Mouse (Mus musculus): ENCODE results near the gene Tcam1. TPM values are rescaled to one million over a fixed set of nuclear protein-coding genes. Genes with fewer than 3 reads are reported as not detected.
A peak's percentile ranks its signal among the peaks of the same experiment; 100 is the strongest.
"Not testable (repeated sequence)": the region's sequence is repeated elsewhere in the genome, so short reads cannot be mapped to it uniquely, and the experiment has no call there.

Tcam1 gene
- polyA plus RNA-seq (2015; fragmentation: Nextera tagmentation; extraction: Ambion mirVana) = 0.06 and 0.12 TPM in 2 replicates

DNA sequence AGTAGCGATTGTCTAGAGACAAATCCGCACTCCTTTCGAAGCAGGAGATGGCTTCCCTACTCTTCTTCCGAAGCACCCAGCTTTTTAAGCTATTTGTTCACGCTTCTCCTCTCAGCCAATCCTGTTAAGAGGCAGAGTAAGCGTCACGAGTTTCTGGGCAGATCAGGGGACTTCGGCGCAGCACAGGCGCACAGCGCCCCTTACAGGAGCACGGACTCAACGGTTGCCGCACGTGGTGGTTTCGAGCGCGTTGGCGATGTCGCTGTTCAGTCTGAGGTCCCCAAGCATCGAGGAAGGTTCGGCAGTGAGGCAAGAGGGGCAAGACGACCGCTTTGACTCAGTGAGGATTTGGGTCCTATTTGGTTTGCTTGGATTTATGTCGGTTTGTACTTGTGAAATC is at the start of gene Tcam1:
Gene Tcam1, plus strand, starts transcription at position 219 of the 400 bp plus-strand sequence.
- H3K27ac ChIP-seq (replicated peaks) = no peak within 1 kb of the TSS
- WGBS = 11% methylated on average over 25 of the region's 25 CpGs
- H3K4me3 ChIP-seq = peak within 1 kb of the TSS; percentile 15; the same call in 1 of the 2 replicates
- ATAC-seq (ENCODE audit: low read depth) = peak; percentile 37; the same call in 1 of the 2 replicates
- peaks cover 17% of the 10 kb centered on the region for H3K4me1 ChIP-seq (replicated peaks)
- H3K9me3 ChIP-seq = no peaks in the 10 kb centered on the region
- 0 out of 2 replicates have a peak, but pooled peaks cover 5% of the 10 kb centered on the region for H3K27me3 ChIP-seq
- H3K9ac ChIP-seq = no peak within 1 kb of the TSS
- no peaks in the 10 kb centered on the region for H3K36me3 ChIP-seq
- H3K4me2 ChIP-seq = peak within 1 kb of the TSS; percentile 50

GRCm38 (mm10) chr11:106233978-106234377 is 42.5 kb upstream of the Tcam1 start:
- H3K27me3 ChIP-seq; H3K4me1 ChIP-seq (replicated peaks); H3K9me3 ChIP-seq; H3K4me3 ChIP-seq; H3K4me2 ChIP-seq; ATAC-seq (ENCODE audit: low read depth); H3K27ac ChIP-seq (replicated peaks); H3K9ac ChIP-seq: not testable (repeated sequence)
- whole genome bisulfite sequencing = 80% methylated on average over 8 of the region's 8 CpGs
- peaks cover 83% of the 10 kb centered on the region for H3K36me3 ChIP-seq

DNA sequence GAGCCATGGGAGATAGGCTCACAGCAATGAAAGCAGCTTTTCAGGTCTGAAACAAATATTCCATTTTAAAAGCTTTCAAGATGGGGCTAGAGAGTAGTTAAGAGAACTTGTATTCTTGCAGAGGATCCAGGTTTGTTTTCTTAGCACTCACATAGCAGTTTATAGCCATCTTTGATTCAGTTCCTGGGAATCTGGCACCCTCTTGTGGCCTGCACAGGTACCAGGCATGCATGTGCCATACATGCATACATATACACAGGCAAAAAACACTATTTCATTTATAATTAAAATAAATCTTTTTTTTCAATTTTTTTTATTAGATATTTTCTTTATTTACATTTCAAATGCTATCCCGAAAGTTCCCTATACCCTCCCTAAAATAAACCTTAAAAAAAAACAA is 29.6 kb upstream of the Tcam1 start:
- Histone ChIP-seq H3K27ac (replicated peaks) (no peak overlapping the region), H3K4me1 (replicated peaks) (no peaks in the 10 kb centered on the region), H3K4me2 (no peak overlapping the region), H3K27me3 (no peaks in the 10 kb centered on the region), H3K4me3 (no peak overlapping the region), H3K9ac (no peak overlapping the region), H3K36me3 (peaks cover 99% of the 10 kb centered on the region), H3K9me3 (no peaks in the 10 kb centered on the region)
- 93% methylated on average over 1 of the region's 1 CpGs for WGBS
- no peak for ATAC-seq (ENCODE audit: low read depth)

DNA sequence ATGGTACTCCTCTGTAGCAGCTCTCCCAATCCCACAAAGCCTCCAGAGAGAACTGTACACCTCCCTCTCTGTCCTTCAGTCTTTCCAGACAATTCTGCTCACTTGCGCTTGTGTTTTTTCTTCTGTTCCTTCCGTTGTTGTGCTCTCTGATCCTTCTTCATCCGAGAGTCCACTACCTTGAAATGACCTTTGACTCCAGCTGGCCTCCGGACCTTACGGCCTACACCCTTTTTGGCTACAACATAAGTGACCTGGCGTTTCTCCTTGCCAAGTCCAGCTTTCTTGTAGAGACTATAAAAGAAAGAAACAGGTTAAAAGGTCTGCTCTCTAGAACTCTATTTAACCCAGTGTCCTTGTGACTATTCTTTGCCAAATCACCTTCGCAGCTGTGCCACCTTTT is 27.1 kb upstream of the Tcam1 start:
- Histone ChIP-seq H3K27ac (replicated peaks) (no peak overlapping the region), H3K36me3 (peaks cover 99% of the 10 kb centered on the region), H3K27me3 (no peaks in the 10 kb centered on the region), H3K9me3 (no peaks in the 10 kb centered on the region), H3K4me3 (no peak overlapping the region), H3K9ac (no peak overlapping the region), H3K4me1 (replicated peaks) (peaks cover under 1% of the 10 kb centered on the region; the same call in 1 of the 2 replicates), H3K4me2 (no peak overlapping the region)
- 91% methylated on average over 7 of the region's 7 CpGs for WGBS
- no peak for ATAC-seq (ENCODE audit: low read depth)

- peaks cover 32% of the 10 kb centered on the region for H3K4me1 ChIP-seq (replicated peaks)
- H3K4me3 ChIP-seq = peak overlapping the region; percentile 86
- WGBS = 20% methylated on average over 2 of the region's 2 CpGs
- ATAC-seq (ENCODE audit: low read depth) = no peak
- no peaks in the 10 kb centered on the region for H3K27me3 ChIP-seq
- peak overlapping the region; percentile 99 for H3K4me2 ChIP-seq
- no peak overlapping the region for H3K27ac ChIP-seq (replicated peaks)
- H3K36me3 ChIP-seq = peaks cover 61% of the 10 kb centered on the region
- peak overlapping the region; percentile 93 for H3K9ac ChIP-seq
- no peaks in the 10 kb centered on the region for H3K9me3 ChIP-seq
Observed at GRCm38 (mm10) chr11:106254767-106255166, 21.7 kb upstream of the Tcam1 start.

DNA sequence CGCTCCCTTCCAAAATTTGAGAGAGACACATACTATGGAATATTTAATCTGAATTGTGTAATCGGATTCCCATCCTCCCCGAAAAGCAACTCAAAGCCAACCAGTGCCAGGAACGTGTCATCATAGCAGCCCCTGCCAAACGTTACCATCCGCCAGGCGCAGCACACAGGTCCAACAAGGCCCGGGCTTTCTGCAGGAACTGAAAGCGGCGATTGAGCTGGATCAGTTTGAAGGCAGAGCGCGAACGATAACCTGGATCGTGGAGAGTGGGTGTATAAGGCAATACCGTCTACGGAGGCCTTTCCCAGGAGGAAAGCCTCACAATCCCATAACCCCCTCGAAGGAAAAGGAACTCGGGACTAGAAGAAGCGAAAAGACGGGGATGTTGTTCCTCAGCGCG is 21.3 kb upstream of the Tcam1 start:
- Histone ChIP-seq H3K36me3 (peaks cover 58% of the 10 kb centered on the region), H3K4me2 (peak overlapping the region; percentile 99), H3K27ac (replicated peaks) (no peak overlapping the region), H3K4me3 (peak overlapping the region; percentile 86), H3K9me3 (no peaks in the 10 kb centered on the region), H3K27me3 (no peaks in the 10 kb centered on the region), H3K4me1 (replicated peaks) (peaks cover 32% of the 10 kb centered on the region), H3K9ac (peak overlapping the region; percentile 93)
- WGBS = 3% methylated on average over 22 of the region's 22 CpGs
- no peak for ATAC-seq (ENCODE audit: low read depth)

DNA sequence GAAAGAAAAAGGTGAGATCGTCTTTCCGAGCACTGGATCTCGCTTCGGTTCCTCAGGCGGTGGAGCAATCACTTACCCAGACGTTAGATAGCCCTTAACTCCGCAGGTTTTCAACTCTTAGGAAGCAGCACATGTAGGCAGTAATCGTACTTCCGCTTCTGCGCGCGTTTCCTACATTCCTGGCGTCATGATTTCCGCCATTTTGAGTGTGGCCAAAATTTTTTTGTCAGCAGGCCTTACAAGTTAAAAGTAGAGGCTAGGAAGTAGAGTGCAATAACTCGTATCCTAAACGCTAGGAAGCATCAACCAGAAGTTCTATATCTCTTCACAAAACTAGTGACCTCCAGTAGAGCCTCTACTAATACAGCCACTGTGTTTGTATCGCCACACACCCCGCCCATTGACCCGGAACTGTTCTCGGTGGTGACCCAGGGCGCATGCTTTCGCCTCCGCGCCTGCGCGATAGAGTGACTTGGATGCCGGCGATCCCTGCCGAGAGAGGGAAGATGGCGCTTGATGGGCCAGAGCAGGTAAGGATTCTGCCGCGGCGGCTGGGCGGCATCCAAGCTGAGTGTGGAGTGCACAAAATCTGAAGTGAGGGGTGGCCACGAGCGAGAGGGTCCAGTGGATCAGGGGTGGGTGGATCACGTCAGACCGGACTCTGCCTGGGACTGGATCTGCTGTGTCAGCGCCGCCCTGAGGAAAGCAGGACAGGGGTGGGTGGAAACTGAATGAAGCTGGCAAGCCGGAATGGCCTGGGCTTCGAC is 20.6 kb upstream of the Tcam1 start, which contains the start of the genes Ftsj3 and Psmc5:
Gene Ftsj3, minus strand, starts transcription at position 395 of the 767 bp plus-strand sequence.
Gene Psmc5, plus strand, starts transcription at position 470 of the 767 bp plus-strand sequence.
- Histone ChIP-seq H3K4me2 (peak within 1 kb of the TSS; percentile 99), H3K27me3 (no peaks in the 10 kb centered on the region), H3K9me3 (no peaks in the 10 kb centered on the region), H3K27ac (replicated peaks) (peak within 1 kb of the TSS; percentile 89), H3K36me3 (peaks cover 56% of the 10 kb centered on the region), H3K4me1 (replicated peaks) (peaks cover 32% of the 10 kb centered on the region), H3K9ac (peak within 1 kb of the TSS; percentile 93), H3K4me3 (peak within 1 kb of the TSS; percentile 86)
- WGBS = under 1% methylated on average over 42 of the region's 42 CpGs
- ATAC-seq (ENCODE audit: low read depth) = peak; percentile 95

GRCm38 (mm10) chr11:106256775-106257174 is 19.7 kb upstream of the Tcam1 start:
- H3K27me3 ChIP-seq = no peaks in the 10 kb centered on the region
- H3K27ac ChIP-seq (replicated peaks) = no peak overlapping the region
- peaks cover 32% of the 10 kb centered on the region for H3K4me1 ChIP-seq (replicated peaks)
- peak overlapping the region; percentile 86 for H3K4me3 ChIP-seq
- H3K4me2 ChIP-seq = peak overlapping the region; percentile 99
- H3K9me3 ChIP-seq = no peaks in the 10 kb centered on the region
- peaks cover 56% of the 10 kb centered on the region for H3K36me3 ChIP-seq
- no peak for ATAC-seq (ENCODE audit: low read depth)
- peak overlapping the region; percentile 93 for H3K9ac ChIP-seq
- WGBS = 71% methylated on average over 5 of the region's 5 CpGs

DNA sequence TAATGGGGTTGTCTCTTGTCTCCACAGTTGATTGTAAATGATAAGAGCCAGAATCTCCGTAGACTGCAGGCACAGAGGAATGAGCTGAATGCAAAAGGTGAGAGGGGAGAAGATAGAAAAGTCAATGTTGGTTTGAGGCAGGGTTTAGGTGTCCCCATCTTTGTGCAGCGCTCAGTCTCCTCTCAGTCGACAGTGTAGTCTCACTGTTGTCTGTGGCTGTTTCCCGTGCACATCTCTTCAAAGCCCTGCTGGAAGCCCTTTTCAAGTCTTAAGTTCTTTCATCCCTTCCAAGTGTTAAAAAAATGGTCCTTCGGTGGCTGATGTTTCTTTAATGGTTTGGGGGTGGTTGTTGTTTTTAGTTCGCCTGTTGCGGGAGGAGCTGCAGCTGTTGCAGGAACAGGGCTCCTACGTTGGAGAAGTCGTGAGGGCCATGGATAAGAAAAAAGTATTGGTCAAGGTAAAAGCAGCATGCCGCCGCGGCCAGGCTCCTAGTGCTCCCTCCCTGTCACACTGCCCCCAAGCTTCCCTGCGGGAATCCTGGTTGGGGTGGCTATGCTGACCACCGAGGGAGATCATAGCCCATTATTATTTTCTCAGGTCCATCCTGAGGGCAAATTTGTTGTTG is 15.5 kb upstream of the Tcam1 start:
- H3K9me3 ChIP-seq = no peaks in the 10 kb centered on the region
- peaks cover 74% of the 10 kb centered on the region for H3K36me3 ChIP-seq
- no peak overlapping the region for H3K27ac ChIP-seq (replicated peaks)
- no peaks in the 10 kb centered on the region for H3K27me3 ChIP-seq
- no peak overlapping the region for H3K9ac ChIP-seq
- no peak overlapping the region for H3K4me2 ChIP-seq
- ATAC-seq (ENCODE audit: low read depth) = no peak
- H3K4me1 ChIP-seq (replicated peaks) = peaks cover 22% of the 10 kb centered on the region
- H3K4me3 ChIP-seq = no peak overlapping the region
- WGBS = 87% methylated on average over 14 of the region's 14 CpGs

- no peak for ATAC-seq (ENCODE audit: low read depth)
- Histone ChIP-seq H3K4me1 (replicated peaks) (peaks cover 26% of the 10 kb centered on the region), H3K4me3 (no peak overlapping the region), H3K36me3 (peaks cover 80% of the 10 kb centered on the region), H3K9ac (no peak overlapping the region), H3K9me3 (no peaks in the 10 kb centered on the region), H3K27ac (replicated peaks) (no peak overlapping the region), H3K27me3 (no peaks in the 10 kb centered on the region), H3K4me2 (no peak overlapping the region)
- WGBS = 95% methylated on average over 9 of the region's 9 CpGs
Observed at GRCm38 (mm10) chr11:106263963-106264362, 12.5 kb upstream of the Tcam1 start.

DNA sequence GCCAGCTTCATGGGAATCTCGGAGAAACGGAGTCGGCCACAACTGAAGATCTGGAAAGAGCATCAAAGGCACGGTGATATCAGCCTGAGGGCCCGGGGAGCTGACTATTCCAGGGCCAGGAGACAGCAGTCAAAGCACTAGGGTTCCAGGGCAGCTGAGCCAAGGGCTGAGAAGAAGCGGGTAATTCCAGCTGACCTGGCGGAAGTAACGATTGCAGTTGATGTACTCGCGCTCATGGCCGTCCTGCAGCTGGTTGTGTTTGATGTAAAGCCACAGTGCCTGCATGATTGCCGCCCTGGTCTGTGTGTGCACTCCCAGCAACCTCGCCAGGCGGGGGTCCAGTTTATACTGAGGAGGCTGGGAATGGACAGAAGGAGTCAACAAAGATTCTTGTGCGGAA is 11.5 kb upstream of the Tcam1 start:
- Histone ChIP-seq H3K27ac (replicated peaks) (no peak overlapping the region), H3K4me3 (no peak overlapping the region), H3K27me3 (no peaks in the 10 kb centered on the region), H3K9me3 (no peaks in the 10 kb centered on the region), H3K4me1 (replicated peaks) (peaks cover 34% of the 10 kb centered on the region), H3K4me2 (no peak overlapping the region), H3K36me3 (peaks cover 70% of the 10 kb centered on the region), H3K9ac (no peak overlapping the region)
- ATAC-seq (ENCODE audit: low read depth) = no peak
- 93% methylated on average over 15 of the region's 15 CpGs for WGBS

DNA sequence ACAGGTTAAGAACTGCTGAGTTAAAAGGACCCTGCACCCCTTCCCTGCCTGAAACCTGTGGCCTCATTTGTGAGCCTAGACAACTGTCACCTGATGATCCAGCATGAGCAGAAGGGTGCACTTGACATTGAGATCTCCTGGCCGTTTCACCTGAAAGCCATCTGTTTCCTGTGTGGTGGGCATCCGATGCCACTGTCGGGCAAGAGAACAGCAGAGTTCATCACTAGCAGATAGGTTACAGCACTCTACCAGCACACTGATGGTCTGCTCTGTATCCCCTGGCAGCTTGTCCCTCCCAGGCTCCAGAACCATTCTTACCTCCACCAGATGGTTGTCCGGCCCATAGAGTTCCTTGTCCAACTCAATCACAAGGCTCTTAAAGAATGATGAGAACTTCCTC is 10.9 kb upstream of the Tcam1 start:
- no peak for ATAC-seq (ENCODE audit: low read depth)

More for the DNA sequence above, 10.9 kb upstream of the Tcam1 start:
- Histone ChIP-seq H3K36me3 (peaks cover 68% of the 10 kb centered on the region), H3K27me3 (no peaks in the 10 kb centered on the region), H3K4me1 (replicated peaks) (peaks cover 40% of the 10 kb centered on the region), H3K9ac (no peak overlapping the region), H3K27ac (replicated peaks) (no peak overlapping the region), H3K4me3 (no peak overlapping the region), H3K4me2 (no peak overlapping the region), H3K9me3 (no peaks in the 10 kb centered on the region)
- WGBS = 94% methylated on average over 4 of the region's 4 CpGs
